Mouse (Mus musculus) thymus, postnatal 25 days (tissue): ENCODE data around the gene Cdk15.

Source experiments
- DNase-seq: peaks from one replicate; pipeline ENCODE4 v3.0.0; 2022

Gene Cdk15

GRCm38 (mm10) chr1:59256751-59257231 is at the start of gene Cdk15:
Gene Cdk15, plus strand, starts transcription at chr1:59256906.
- DNase-seq, result no peak

- DNase-seq, result no peak
These were observed 48.4 kb upstream of the Cdk15 start for GRCm38 (mm10) chr1:59208331-59208730.

- DNase-seq, result no peak
These were observed 45.1 kb upstream of the Cdk15 start for GRCm38 (mm10) chr1:59211651-59212050.

GRCm38 (mm10) chr1:59212076-59212779 is 44.5 kb upstream of the Cdk15 start:
- no peak for DNase-seq

- DNase-seq, result no peak
These were observed 43.8 kb upstream of the Cdk15 start for GRCm38 (mm10) chr1:59212951-59213350.

- no peak for DNase-seq
These were observed 41.3 kb upstream of the Cdk15 start for GRCm38 (mm10) chr1:59215446-59215845.

GRCm38 (mm10) chr1:59220371-59220770 is 36.3 kb upstream of the Cdk15 start:
- no peak for DNase-seq

- no peak for DNase-seq
These were observed 35.1 kb upstream of the Cdk15 start for GRCm38 (mm10) chr1:59221591-59221990.

GRCm38 (mm10) chr1:59222101-59222825 is 34.4 kb upstream of the Cdk15 start:
- no peak for DNase-seq

GRCm38 (mm10) chr1:59228552-59228951 is 28.2 kb upstream of the Cdk15 start:
- DNase-seq, result no peak

GRCm38 (mm10) chr1:59229187-59229586 is 27.5 kb upstream of the Cdk15 start:
- DNase-seq, result no peak

- peak; percentile 99 for DNase-seq
These were observed 19.8 kb upstream of the Cdk15 start, which contains the start of gene Als2 for GRCm38 (mm10) chr1:59236856-59237441. Gene Als2, minus strand, starts transcription at chr1:59237231.

- peak; percentile 78 for DNase-seq
These were observed 19.0 kb upstream of the Cdk15 start for GRCm38 (mm10) chr1:59237614-59238211.

- DNase-seq, result no peak
These were observed 12.9 kb upstream of the Cdk15 start for GRCm38 (mm10) chr1:59243770-59244169.

GRCm38 (mm10) chr1:59247602-59248001 is 9.1 kb upstream of the Cdk15 start:
- DNase-seq, result peak; percentile 36

GRCm38 (mm10) chr1:59252762-59253161 is 3.9 kb upstream of the Cdk15 start:
- no peak for DNase-seq

- DNase-seq, result no peak
These were observed 3.3 kb upstream of the Cdk15 start for GRCm38 (mm10) chr1:59253301-59253909.

- no peak for DNase-seq
These were observed 1.0 kb downstream of the Cdk15 start for GRCm38 (mm10) chr1:59257736-59258135.

- DNase-seq, result no peak
These were observed 12.2 kb downstream of the Cdk15 start for GRCm38 (mm10) chr1:59268931-59269330.

- DNase-seq, result no peak
These were observed 12.8 kb downstream of the Cdk15 start for GRCm38 (mm10) chr1:59269466-59269865.

GRCm38 (mm10) chr1:59269951-59270689 is 13.4 kb downstream of the Cdk15 start:
- no peak for DNase-seq

- no peak for DNase-seq
These were observed 15.5 kb downstream of the Cdk15 start for GRCm38 (mm10) chr1:59272189-59272588.
